8 mouse cellular contexts compared by ENCODE assay signal in genomic region chr17:26662978-26663683, GRCm38 (mm10). TPM values are rescaled to one million over a fixed set of nuclear protein-coding genes. Genes with fewer than 3 reads are reported as not detected.
DNase-seq lines count a peak whose midpoint lies in the region; ATAC-seq and TF ChIP-seq lines count a peak whose summit lies in the region.

Gene Atp6v0e, plus strand, starts transcription at chr17:26663231.

- H3K27ac ChIP-seq in forebrain, embryonic 10.5 days, result peak within 1 kb of the TSS; percentile 82
- H3K27ac ChIP-seq in heart, embryonic 15.5 days, result peak within 1 kb of the TSS; percentile 43; the same call in 1 of the 2 replicates
- peak within 1 kb of the TSS; percentile 53 for H3K27ac ChIP-seq in liver, embryonic 14.5 days
- no peak within 1 kb of the TSS for H3K27ac ChIP-seq in neural tube, embryonic 11.5 days (ENCODE audit: low read depth, low read length)
- H3K27ac ChIP-seq in stomach, postnatal 0 days (replicated peaks), result peak within 1 kb of the TSS; percentile 61; the same call in 1 of the 2 replicates

- H3K27me3 ChIP-seq in forebrain, embryonic 10.5 days (ENCODE audit: poor library complexity, severe bottlenecking), result no peaks in the 10 kb centered on the region
- H3K27me3 ChIP-seq in heart, embryonic 15.5 days, result no peaks in the 10 kb centered on the region
- H3K27me3 ChIP-seq in liver, embryonic 14.5 days (ENCODE audit: control insufficient read depth, insufficient read depth, low read length), result no peaks in the 10 kb centered on the region; the same call in 1 of the 2 replicates
- no peaks in the 10 kb centered on the region for H3K27me3 ChIP-seq in neural tube, embryonic 11.5 days (ENCODE audit: control insufficient read depth, insufficient read depth, low read length)
- no peaks in the 10 kb centered on the region for H3K27me3 ChIP-seq in stomach, postnatal 0 days (ENCODE audit: control insufficient read depth, insufficient read depth, low read length)

- no peaks in the 10 kb centered on the region for H3K9me3 ChIP-seq in forebrain, embryonic 10.5 days
- H3K9me3 ChIP-seq in heart, embryonic 15.5 days (replicated peaks), result no peaks in the 10 kb centered on the region
- no peaks in the 10 kb centered on the region for H3K9me3 ChIP-seq in liver, embryonic 14.5 days (ENCODE audit: control insufficient read depth, low read length)
- H3K9me3 ChIP-seq in neural tube, embryonic 11.5 days (ENCODE audit: control insufficient read depth, low read length), result no peaks in the 10 kb centered on the region
- no peaks in the 10 kb centered on the region for H3K9me3 ChIP-seq in stomach, postnatal 0 days (ENCODE audit: control insufficient read depth, low read length)

- H3K9ac ChIP-seq in heart, embryonic 15.5 days, result peak within 1 kb of the TSS; percentile 62
- peak within 1 kb of the TSS; percentile 68 for H3K9ac ChIP-seq in liver, embryonic 14.5 days (replicated peaks)
- peak within 1 kb of the TSS; percentile 81 for H3K9ac ChIP-seq in neural tube, embryonic 11.5 days (ENCODE audit: low read length)
- H3K9ac ChIP-seq in stomach, postnatal 0 days (ENCODE audit: low read length), result peak within 1 kb of the TSS; percentile 65

- TF ChIP-seq EP300 in liver, embryonic 14.5 days (IDR thresholded peaks at IDR 0.05; ENCODE audit: low read depth), result no peak
- TF ChIP-seq EP300 in stomach, postnatal 0 days (optimal IDR thresholded peaks at IDR 0.05), result no peak

- peak; percentile 99 for TF ChIP-seq CTCF in liver, embryonic 14.5 days (IDR thresholded peaks at IDR 0.05; ENCODE audit: low read depth)
- TF ChIP-seq CTCF in stomach, postnatal 0 days (IDR thresholded peaks at IDR 0.05; ENCODE audit: low read depth), result peak; percentile 100

- ATAC-seq in CD4-positive, CD25-positive, alpha-beta regulatory T cell, adult 4 months, result peak; percentile 98
- ATAC-seq in heart, embryonic 15.5 days (replicated peaks; ENCODE audit: insufficient number of reproducible peaks, insufficient read depth, low FRiP score, low read depth), result peak; percentile 87
- peak; percentile 78 for ATAC-seq in liver, embryonic 14.5 days (ENCODE audit: insufficient read depth)
- ATAC-seq in neural tube, embryonic 11.5 days (ENCODE audit: insufficient read depth, low FRiP score, low TSS enrichment), result peak; percentile 78
- peak; percentile 90 for ATAC-seq in stomach, postnatal 0 days (ENCODE audit: low FRiP score, low TSS enrichment)

- H3K4me1 ChIP-seq in forebrain, embryonic 10.5 days, result peaks cover 37% of the 10 kb centered on the region
- peaks cover 26% of the 10 kb centered on the region for H3K4me1 ChIP-seq in heart, embryonic 15.5 days (replicated peaks)
- H3K4me1 ChIP-seq in liver, embryonic 14.5 days (replicated peaks; ENCODE audit: control insufficient read depth in 2 of 2, insufficient read depth in 2 of 2, low read length in 1 of 2), result peaks cover 11 to 18% of the 10 kb centered on the region in 2 experiments
- 0 out of 2 replicates have a peak, but pooled peaks cover 3% of the 10 kb centered on the region for H3K4me1 ChIP-seq in neural tube, embryonic 11.5 days (ENCODE audit: control insufficient read depth, insufficient read depth, low read length)
- peaks cover 4% of the 10 kb centered on the region; the same call in 1 of the 2 replicates for H3K4me1 ChIP-seq in stomach, postnatal 0 days (replicated peaks; ENCODE audit: control insufficient read depth, insufficient read depth)

- H3K4me3 ChIP-seq in forebrain, embryonic 10.5 days, result peak within 1 kb of the TSS; percentile 78
- H3K4me3 ChIP-seq in heart, embryonic 15.5 days, result peak within 1 kb of the TSS; percentile 71
- peak within 1 kb of the TSS; percentile 81 to 93 for H3K4me3 ChIP-seq in liver, embryonic 14.5 days (ENCODE audit: insufficient read depth in 1 of 2, low read depth in 2 of 2, low read length in 2 of 2)
- peak within 1 kb of the TSS; percentile 61 for H3K4me3 ChIP-seq in neural tube, embryonic 11.5 days (ENCODE audit: low read depth, low read length)
- peak within 1 kb of the TSS; percentile 62 for H3K4me3 ChIP-seq in stomach, postnatal 0 days (ENCODE audit: low read depth, low read length)

- peak; percentile 84 for DNase-seq in c-Kit-negative CD71-positive TER-119-positive erythroid progenitor cells, embryonic 14.5 days (ENCODE audit: low read depth, low spot score)
- DNase-seq in forebrain, embryonic 10.5 days (ENCODE audit: extremely low spot score, low spot score), result peak; percentile 96
- DNase-seq in kidney, postnatal 25 days, result peak; percentile 96 to 97
- DNase-seq in liver, embryonic 14.5 days (ENCODE audit: low read depth in 3 of 3, low spot score in 3 of 3), result peak; percentile 88 to 89 (median 88)
- peak; percentile 94 for DNase-seq in neural tube, embryonic 11.5 days (ENCODE audit: low spot score)
- DNase-seq in stomach, postnatal 0 days (ENCODE audit: low spot score), result peak; percentile 96

- no peaks in the 10 kb centered on the region for H3K36me3 ChIP-seq in forebrain, embryonic 10.5 days (replicated peaks)
- no peaks in the 10 kb centered on the region for H3K36me3 ChIP-seq in heart, embryonic 15.5 days
- no peaks in the 10 kb centered on the region for H3K36me3 ChIP-seq in liver, embryonic 14.5 days (replicated peaks; ENCODE audit: control insufficient read depth, insufficient read depth, low read depth)
- no peaks in the 10 kb centered on the region for H3K36me3 ChIP-seq in neural tube, embryonic 11.5 days (ENCODE audit: control insufficient read depth, insufficient read depth, low read length)
- no peaks in the 10 kb centered on the region for H3K36me3 ChIP-seq in stomach, postnatal 0 days (ENCODE audit: control insufficient read depth, insufficient read depth, low read length)

- H3K4me2 ChIP-seq in heart, embryonic 15.5 days, result peak within 1 kb of the TSS; percentile 80
- peak within 1 kb of the TSS; percentile 91 for H3K4me2 ChIP-seq in liver, embryonic 14.5 days (ENCODE audit: low read depth)
- H3K4me2 ChIP-seq in neural tube, embryonic 11.5 days (ENCODE audit: low read depth), result peak within 1 kb of the TSS; percentile 91
- peak within 1 kb of the TSS; percentile 87 for H3K4me2 ChIP-seq in stomach, postnatal 0 days (replicated peaks; ENCODE audit: low read depth)

- 2% methylated on average over 28 of the region's 28 CpGs for WGBS in forebrain, embryonic 10.5 days
- WGBS in heart, embryonic 15.5 days, result 2% methylated on average over 28 of the region's 28 CpGs
- 2% methylated on average over 28 of the region's 28 CpGs for WGBS in liver, embryonic 14.5 days (ENCODE audit: insufficient replicate concordance)
- WGBS in neural tube, embryonic 11.5 days, result 2% methylated on average over 28 of the region's 28 CpGs
- 3% methylated on average over 28 of the region's 28 CpGs for WGBS in stomach, postnatal 0 days

RNA-seq across cellular contexts. Expression of gene Atp6v0e, which starts in this region (rescaled TPM):
- 100 to 1,000 TPM; 354 to 386 TPM for polyA plus RNA-seq in CD4-positive, CD25-positive, alpha-beta regulatory T cell, adult 4 months (2017; shearing (Covaris generic))
- 104 and 109 TPM in 2 replicates for polyA plus RNA-seq in forebrain, embryonic 10.5 days (2016; fragmentation: Nextera tagmentation; extraction: Ambion mirVana)
- 197 and 200 TPM in 2 replicates for polyA plus RNA-seq in heart, embryonic 15.5 days (2015; fragmentation: Nextera tagmentation; extraction: Ambion mirVana)
- polyA plus RNA-seq in liver, embryonic 14.5 days (2012; rRNA removed), result 99.3 and 118 TPM in 2 replicates
- 204 and 209 TPM in 2 replicates for polyA plus RNA-seq in liver, embryonic 14.5 days (2014; fragmentation: Nextera tagmentation; extraction: Ambion mirVana)
- 107 and 122 TPM in 2 replicates for polyA plus RNA-seq in neural tube, embryonic 11.5 days (2014; fragmentation: Nextera tagmentation; extraction: Ambion mirVana)
- polyA plus RNA-seq in stomach, postnatal 0 days (2015; fragmentation: Nextera tagmentation; extraction: Ambion mirVana), result 334 and 340 TPM in 2 replicates
